Mouse (Mus musculus): Measurements from ENCODE around the gene Hist1h3c. TPM values are rescaled to one million over a fixed set of nuclear protein-coding genes. Genes with fewer than 3 reads are reported as not detected.
A peak's percentile ranks its signal among the peaks of the same experiment; 100 is the strongest.

Hist1h3c gene
- polyA plus RNA-seq, 1 experiment = 2.5 TPM

- Histone ChIP-seq H3K36me3 (ENCODE audit: control insufficient read depth, insufficient read depth) (no peaks in the 10 kb centered on the region), H3ac (ENCODE audit: control insufficient read depth, insufficient read length) (no peak overlapping the region), H3K27me3 (ENCODE audit: control insufficient read depth, insufficient read depth, insufficient read length) (no peaks in the 10 kb centered on the region), H3K4me2 (ENCODE audit: low read depth) (peak overlapping the region; percentile 80), H3K79me2 (ENCODE audit: control insufficient read depth, insufficient read depth) (no peaks in the 10 kb centered on the region), H3K4me3 (peak overlapping the region; percentile 19)
- TF ChIP-seq MYOG (IDR thresholded peaks at IDR 0.05; ENCODE audit: control insufficient read depth in 1 of 3, insufficient read depth in 1 of 3, insufficient read length in 2 of 3, low read depth in 2 of 3) (no peak), POLR2A (IDR thresholded peaks at IDR 0.05; ENCODE audit: insufficient read length, low read depth) (peak; percentile 45), MYOD1 (IDR thresholded peaks at IDR 0.05; ENCODE audit: control insufficient read depth in 1 of 3, insufficient read length in 2 of 3, low read depth in 2 of 3) (peak in 1 of 3 experiments; percentile 30)
Measured at GRCm38 (mm10) chr13:23697491-23698299, 47.7 kb downstream of the Hist1h3c start.

GRCm38 (mm10) chr13:23696061-23696474 is 49.3 kb downstream of the Hist1h3c start:
- no peaks in the 10 kb centered on the region for H3K79me2 ChIP-seq (ENCODE audit: control insufficient read depth, insufficient read depth)
- H3K4me3 ChIP-seq = no peak overlapping the region
- H3K4me2 ChIP-seq (ENCODE audit: low read depth) = no peak overlapping the region
- H3ac ChIP-seq (ENCODE audit: control insufficient read depth, insufficient read length) = no peak overlapping the region
- TF ChIP-seq TCF3 (IDR thresholded peaks at IDR 0.05; ENCODE audit: insufficient read length, low read depth) (no peak), TCF12 (IDR thresholded peaks at IDR 0.05; ENCODE audit: insufficient read depth, poor library complexity, severe bottlenecking) (no peak), POLR2AphosphoS2 (IDR thresholded peaks at IDR 0.05; ENCODE audit: insufficient read length, low read depth) (no peak), E2F4 (IDR thresholded peaks at IDR 0.05; ENCODE audit: insufficient read depth) (no peak), MYOG (IDR thresholded peaks at IDR 0.05; ENCODE audit: control insufficient read depth in 1 of 3, insufficient read depth in 1 of 3, insufficient read length in 2 of 3, low read depth in 2 of 3) (no peak), CEBPB (IDR thresholded peaks at IDR 0.05; ENCODE audit: insufficient read depth, poor library complexity, severe bottlenecking) (no peak), REST (IDR thresholded peaks at IDR 0.05; ENCODE audit: insufficient read depth, insufficient read length) (no peak)
- H3K27me3 ChIP-seq (ENCODE audit: control insufficient read depth, insufficient read depth, insufficient read length) = no peaks in the 10 kb centered on the region
- H3K36me3 ChIP-seq (ENCODE audit: control insufficient read depth, insufficient read depth) = peaks cover 5% of the 10 kb centered on the region

- Histone ChIP-seq H3K27me3 (ENCODE audit: control insufficient read depth, insufficient read depth, insufficient read length) (no peaks in the 10 kb centered on the region), H3K4me2 (ENCODE audit: low read depth) (no peak within 1 kb of the TSS), H3K79me2 (ENCODE audit: control insufficient read depth, insufficient read depth) (no peaks in the 10 kb centered on the region), H3K4me3 (no peak within 1 kb of the TSS), H3K36me3 (ENCODE audit: control insufficient read depth, insufficient read depth) (peaks cover 5% of the 10 kb centered on the region), H3ac (ENCODE audit: control insufficient read depth, insufficient read length) (no peak within 1 kb of the TSS)
- TF ChIP-seq REST (IDR thresholded peaks at IDR 0.05; ENCODE audit: insufficient read depth, insufficient read length) = no peak
- TF ChIP-seq USF1 (IDR thresholded peaks at IDR 0.05; ENCODE audit: low read depth) = no peak
- no peak for TF ChIP-seq POLR2A (IDR thresholded peaks at IDR 0.05; ENCODE audit: insufficient read length, low read depth)
- TF ChIP-seq E2F4 (IDR thresholded peaks at IDR 0.05; ENCODE audit: insufficient read depth) = no peak
- no peak for TF ChIP-seq MAX (IDR thresholded peaks at IDR 0.05; ENCODE audit: low read depth)
- no peak for TF ChIP-seq TCF12 (IDR thresholded peaks at IDR 0.05; ENCODE audit: insufficient read depth, poor library complexity, severe bottlenecking)
- TF ChIP-seq SRF (IDR thresholded peaks at IDR 0.05; ENCODE audit: control insufficient read depth, insufficient read length, low read depth) = no peak
- TF ChIP-seq MYOD1 (IDR thresholded peaks at IDR 0.05; ENCODE audit: control insufficient read depth in 1 of 3, insufficient read length in 2 of 3, low read depth in 2 of 3) = no peak
- no peak for TF ChIP-seq MYOG (IDR thresholded peaks at IDR 0.05; ENCODE audit: control insufficient read depth in 1 of 3, insufficient read depth in 1 of 3, insufficient read length in 2 of 3, low read depth in 2 of 3)
- TF ChIP-seq TCF3 (IDR thresholded peaks at IDR 0.05; ENCODE audit: insufficient read length, low read depth) = no peak
- TF ChIP-seq POLR2AphosphoS2 (IDR thresholded peaks at IDR 0.05; ENCODE audit: insufficient read length, low read depth) = no peak
Measured at GRCm38 (mm10) chr13:23695514-23695913, 49.9 kb downstream of the Hist1h3c start, which contains the start of gene Hist1h1t. Gene Hist1h1t, plus strand, starts transcription at chr13:23695814.

Other genes with a start within 250 kb of the Hist1h3c start
- 21.5 TPM for gene Hist1h4h, start 214.6 kb downstream of the Hist1h3c start, polyA plus RNA-seq (2012; fragmentation: generic; extraction: Trizol)
- 24.4 TPM for gene Hist1h2af, start 211.7 kb downstream of the Hist1h3c start, polyA plus RNA-seq (2012; fragmentation: generic; extraction: Trizol)
- gene Hist1h3g, start 210.2 kb downstream of the Hist1h3c start, polyA plus RNA-seq (2012; fragmentation: generic; extraction: Trizol) = 3.3 TPM
- gene Hist1h2bh, start 202.2 kb downstream of the Hist1h3c start, polyA plus RNA-seq (2012; fragmentation: generic; extraction: Trizol) = 1.1 TPM
- 0.91 TPM for gene Hist1h3f, start 201.6 kb downstream of the Hist1h3c start, polyA plus RNA-seq (2012; fragmentation: generic; extraction: Trizol)
- gene Hist1h4f, start 194.0 kb downstream of the Hist1h3c start, polyA plus RNA-seq (2012; fragmentation: generic; extraction: Trizol) = 4.1 TPM
- gene Hist1h1d, start 192.3 kb downstream of the Hist1h3c start, polyA plus RNA-seq (2012; fragmentation: generic; extraction: Trizol) = 0.65 TPM
- gene Hist1h3e, start 183.2 kb downstream of the Hist1h3c start, polyA plus RNA-seq (2012; fragmentation: generic; extraction: Trizol) = 1.7 TPM
- gene Hist1h2ae, start 174.4 kb downstream of the Hist1h3c start, polyA plus RNA-seq (2012; fragmentation: generic; extraction: Trizol) = 4.5 TPM
- gene Hist1h2bg, start 174.2 kb downstream of the Hist1h3c start, polyA plus RNA-seq (2012; fragmentation: generic; extraction: Trizol) = 7.8 TPM
- 2.1 TPM for gene Hist1h2bf, start 171.4 kb downstream of the Hist1h3c start, polyA plus RNA-seq (2012; fragmentation: generic; extraction: Trizol)
- gene Hist1h2ad, start 171.2 kb downstream of the Hist1h3c start, polyA plus RNA-seq (2012; fragmentation: generic; extraction: Trizol) = 1.6 TPM
- gene Hist1h3d, start 169.8 kb downstream of the Hist1h3c start, polyA plus RNA-seq (2012; fragmentation: generic; extraction: Trizol) = 2.5 TPM
- gene Hist1h4d, start 164.0 kb downstream of the Hist1h3c start, polyA plus RNA-seq (2012; fragmentation: generic; extraction: Trizol) = 1.8 TPM
- 4.3 TPM for gene Hist1h2be, start 124.5 kb downstream of the Hist1h3c start, polyA plus RNA-seq (2012; fragmentation: generic; extraction: Trizol)
- 4.7 TPM for gene Hist1h1e, start 123.0 kb downstream of the Hist1h3c start, polyA plus RNA-seq (2012; fragmentation: generic; extraction: Trizol)
- 1.3 TPM for gene Hist1h2ac, start 61.7 kb downstream of the Hist1h3c start, polyA plus RNA-seq (2012; fragmentation: generic; extraction: Trizol)
- 113 TPM for gene Hist1h2bc, start 61.4 kb downstream of the Hist1h3c start, polyA plus RNA-seq (2012; fragmentation: generic; extraction: Trizol)
- gene Hist1h1t, start 49.8 kb downstream of the Hist1h3c start, polyA plus RNA-seq (2012; fragmentation: generic; extraction: Trizol) = 0.05 TPM
- gene Hist1h4c, start 47.1 kb downstream of the Hist1h3c start, polyA plus RNA-seq (2012; fragmentation: generic; extraction: Trizol) = 0.56 TPM
- gene Hfe, start 34.7 kb downstream of the Hist1h3c start, polyA plus RNA-seq (2012; fragmentation: generic; extraction: Trizol) = 5.1 TPM
- gene Hist1h1c, start 6.8 kb downstream of the Hist1h3c start, polyA plus RNA-seq (2012; fragmentation: generic; extraction: Trizol) = 273 TPM
- gene Hist1h2bb, start 1.1 kb upstream of the Hist1h3c start, polyA plus RNA-seq (2012; fragmentation: generic; extraction: Trizol) = 1.3 TPM
- 2.1 TPM for gene Hist1h2ab, start 5.5 kb upstream of the Hist1h3c start, polyA plus RNA-seq (2012; fragmentation: generic; extraction: Trizol)
- gene Hist1h3b, start 6.7 kb upstream of the Hist1h3c start, polyA plus RNA-seq (2012; fragmentation: generic; extraction: Trizol) = 1.3 TPM
- 5.5 TPM for gene Hist1h4b, start 11.4 kb upstream of the Hist1h3c start, polyA plus RNA-seq (2012; fragmentation: generic; extraction: Trizol)
- gene Hist1h4a, start 15.6 kb upstream of the Hist1h3c start, polyA plus RNA-seq (2012; fragmentation: generic; extraction: Trizol) = 4.2 TPM
- 1.3 TPM for gene Hist1h3a, start 16.8 kb upstream of the Hist1h3c start, polyA plus RNA-seq (2012; fragmentation: generic; extraction: Trizol)
- gene Hist1h1a, start 18.1 kb upstream of the Hist1h3c start, polyA plus RNA-seq (2012; fragmentation: generic; extraction: Trizol) = 0.98 TPM
- not detected for gene Trim38, start 24.3 kb upstream of the Hist1h3c start, polyA plus RNA-seq (2012; fragmentation: generic; extraction: Trizol)
- not detected for gene Slc17a2, start 61.4 kb upstream of the Hist1h3c start, polyA plus RNA-seq (2012; fragmentation: generic; extraction: Trizol)
- gene Slc17a3, start 93.8 kb upstream of the Hist1h3c start, polyA plus RNA-seq (2012; fragmentation: generic; extraction: Trizol) = not detected
- gene Slc17a1, start 122.1 kb upstream of the Hist1h3c start, polyA plus RNA-seq (2012; fragmentation: generic; extraction: Trizol) = not detected
- gene Slc17a4, start 169.4 kb upstream of the Hist1h3c start, polyA plus RNA-seq (2012; fragmentation: generic; extraction: Trizol) = 0.02 TPM
- gene Hist1h2ba, start 188.6 kb upstream of the Hist1h3c start, polyA plus RNA-seq (2012; fragmentation: generic; extraction: Trizol) = not detected
- gene Hist1h2aa, start 188.9 kb upstream of the Hist1h3c start, polyA plus RNA-seq (2012; fragmentation: generic; extraction: Trizol) = not detected
- not detected for gene Scgn, start 245.6 kb upstream of the Hist1h3c start, polyA plus RNA-seq (2012; fragmentation: generic; extraction: Trizol)

Data from myocyte (in vitro differentiated cells).